Mouse (Mus musculus): Measurements from ENCODE around the gene Baiap2l2.

Gene Baiap2l2

GRCm38 (mm10) chr15:79212750-79213446, 72.4 kb downstream of the Baiap2l2 start:
- DNase-seq (ENCODE audit: low spot score) = no peak

- DNase-seq (ENCODE audit: low spot score) = no peak
These were observed 75.0 kb downstream of the Baiap2l2 start for GRCm38 (mm10) chr15:79210357-79210756.

GRCm38 (mm10) chr15:79208758-79209439, 76.4 kb downstream of the Baiap2l2 start:
- DNase-seq (ENCODE audit: low spot score) = no peak

GRCm38 (mm10) chr15:79208211-79208610, 77.1 kb downstream of the Baiap2l2 start:
- no peak for DNase-seq (ENCODE audit: low spot score)
